Mouse (Mus musculus) ZHBTc4 (cell line): ENCODE measurements around the gene Rassf3.
A peak's percentile ranks its signal among the peaks of the same experiment; 100 is the strongest.

Experiments used
- DNase-seq: peaks from one replicate; pipeline ENCODE4 v3.0.0-alpha.2; 2011; ENCODE audit warnings: low read depth, low spot score

Gene Rassf3

DNA sequence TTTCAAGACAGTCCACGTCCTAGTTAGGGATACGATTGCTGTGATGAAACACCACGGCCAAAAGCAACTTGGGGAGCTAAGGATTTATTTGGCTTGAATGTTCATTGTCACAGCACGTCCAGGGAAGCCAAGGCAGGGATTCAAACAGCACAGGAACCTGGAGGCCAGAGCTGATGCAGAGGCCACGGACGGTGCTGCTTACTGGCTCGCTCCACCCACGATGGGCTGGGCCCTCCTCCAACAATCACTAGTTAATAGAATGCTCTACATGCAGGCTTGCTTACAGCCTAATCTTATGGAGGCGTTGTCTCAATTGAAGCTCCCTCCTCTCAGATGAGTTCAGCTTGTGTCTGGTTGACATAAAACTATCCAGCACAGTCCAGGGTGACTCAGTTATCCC is 108.4 kb downstream of the Rassf3 start:
- DNase-seq = no peak

DNA sequence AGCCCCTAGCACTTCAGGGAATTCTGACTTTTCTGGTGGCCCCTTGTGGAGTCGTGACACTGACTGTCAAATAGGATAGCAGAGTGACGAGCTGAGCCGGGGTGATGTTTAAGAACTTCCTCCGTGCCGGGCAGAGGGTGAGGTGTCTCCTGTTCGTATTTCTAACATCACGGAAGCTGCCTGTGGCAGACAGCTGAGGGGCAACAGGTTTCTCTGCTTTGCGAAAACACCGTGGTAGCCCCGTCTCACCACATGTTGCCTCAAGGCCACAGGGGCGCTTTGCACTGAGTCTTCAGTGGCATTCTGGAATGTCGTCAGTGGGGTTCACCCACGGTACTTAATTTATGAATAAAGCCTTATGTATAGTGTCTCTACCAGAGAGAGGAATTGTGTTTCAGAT is 108.9 kb downstream of the Rassf3 start:
- no peak for DNase-seq

DNA sequence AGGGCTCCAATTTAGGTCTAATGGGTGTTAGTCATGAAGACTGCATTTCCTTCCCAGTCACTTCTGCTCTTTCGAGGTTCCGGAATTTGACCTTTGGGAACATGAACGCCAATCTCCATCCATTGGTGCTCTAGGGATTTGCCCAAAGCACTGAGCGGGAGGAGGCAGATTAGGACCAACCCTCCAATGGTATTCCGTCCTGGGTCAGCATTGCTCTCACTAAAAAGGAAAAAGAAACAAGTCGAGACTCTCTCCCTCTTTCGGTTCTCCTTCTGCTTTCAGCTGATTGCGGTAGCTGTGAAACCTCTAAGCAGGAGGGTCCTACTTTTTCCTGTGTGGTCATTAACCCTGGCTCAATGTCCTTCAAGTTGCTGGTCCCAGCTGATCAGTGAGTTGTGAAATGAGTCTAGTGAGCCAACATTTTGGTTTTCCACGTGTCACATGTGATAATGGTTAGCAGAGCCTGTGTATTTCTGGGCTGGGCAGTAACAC is 110.3 kb downstream of the Rassf3 start:
- peak; percentile 62 for DNase-seq

DNA sequence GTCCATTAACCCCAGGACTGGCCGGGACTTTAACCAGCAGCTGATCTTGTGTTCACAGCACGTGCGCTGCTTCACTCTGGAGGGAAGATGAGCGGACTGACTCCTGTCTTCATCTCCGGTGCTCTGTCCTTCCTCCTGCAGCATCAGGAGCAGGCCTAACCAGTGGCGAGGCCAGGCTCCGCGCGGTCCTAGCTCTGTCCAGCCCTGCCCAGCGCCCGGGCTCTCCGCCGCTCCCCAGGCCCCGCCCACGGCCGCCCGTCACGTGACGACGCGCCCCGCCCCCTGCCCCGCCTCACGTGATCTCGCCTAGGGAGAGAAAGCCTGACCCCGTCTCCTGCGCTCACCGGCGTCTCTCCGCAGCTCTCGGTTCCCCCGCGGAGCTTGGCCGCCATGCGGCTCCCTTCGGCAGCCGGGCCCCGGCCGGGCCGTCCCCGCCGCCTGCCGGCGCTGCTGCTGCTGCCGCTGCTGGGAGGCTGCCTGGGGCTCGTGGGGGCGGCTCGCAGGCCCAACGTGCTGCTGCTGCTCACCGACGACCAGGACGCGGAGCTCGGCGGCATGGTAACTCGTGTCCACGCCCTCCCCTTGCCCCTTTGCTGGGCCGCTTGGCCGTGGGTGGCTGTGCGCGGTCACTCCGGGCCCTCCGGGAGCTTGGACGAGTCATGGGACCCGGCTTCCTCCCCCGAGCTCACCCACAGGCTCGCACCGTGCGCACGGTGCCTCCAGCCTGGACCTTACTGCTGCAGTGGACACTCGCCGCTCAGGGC is 111.2 kb downstream of the Rassf3 start, which contains the start of gene Gns:
Gns (plus strand) TSS at position 290 of the 764 bp plus-strand sequence.
- peak; percentile 84 for DNase-seq

DNA sequence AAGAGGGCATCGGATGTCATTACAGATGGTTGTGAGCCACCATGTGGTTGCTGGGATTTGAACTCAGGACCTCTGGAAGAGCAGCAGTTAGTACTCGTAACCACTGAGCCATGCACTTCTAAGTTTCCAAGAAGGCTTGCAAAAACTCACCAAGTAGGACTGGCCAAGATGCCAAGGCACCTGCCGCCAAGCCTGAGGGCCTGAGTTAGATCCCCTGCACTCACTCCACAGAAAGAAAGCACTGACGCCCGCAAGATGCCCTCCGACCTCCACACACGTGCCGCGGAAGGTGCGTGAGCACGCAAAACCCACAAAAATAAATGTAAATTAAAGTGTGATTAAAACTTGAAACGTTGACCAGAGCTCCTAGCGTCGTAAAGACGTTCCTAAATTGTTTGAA is 111.8 kb downstream of the Rassf3 start:
- DNase-seq = peak; percentile 16

DNA sequence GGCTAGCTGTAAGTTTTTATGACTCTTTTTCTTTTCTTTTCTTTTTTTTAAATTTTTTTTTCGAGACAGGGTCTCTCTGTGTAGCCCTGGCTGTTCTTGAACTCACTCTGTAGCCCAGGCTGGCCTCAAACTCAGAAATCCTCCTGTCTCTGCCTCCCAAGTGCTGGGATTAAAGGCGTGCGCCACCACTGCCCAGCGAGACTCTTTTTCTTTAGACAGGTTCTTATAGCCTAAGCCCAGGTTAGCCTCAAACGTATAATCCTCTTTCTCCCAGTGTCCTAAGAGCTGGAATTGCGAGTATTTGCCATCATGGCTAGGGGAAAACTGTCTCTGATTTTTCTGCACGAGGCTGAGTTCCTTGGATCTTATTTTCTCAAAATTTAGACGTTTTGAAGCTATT is 112.9 kb downstream of the Rassf3 start:
- DNase-seq = no peak

DNA sequence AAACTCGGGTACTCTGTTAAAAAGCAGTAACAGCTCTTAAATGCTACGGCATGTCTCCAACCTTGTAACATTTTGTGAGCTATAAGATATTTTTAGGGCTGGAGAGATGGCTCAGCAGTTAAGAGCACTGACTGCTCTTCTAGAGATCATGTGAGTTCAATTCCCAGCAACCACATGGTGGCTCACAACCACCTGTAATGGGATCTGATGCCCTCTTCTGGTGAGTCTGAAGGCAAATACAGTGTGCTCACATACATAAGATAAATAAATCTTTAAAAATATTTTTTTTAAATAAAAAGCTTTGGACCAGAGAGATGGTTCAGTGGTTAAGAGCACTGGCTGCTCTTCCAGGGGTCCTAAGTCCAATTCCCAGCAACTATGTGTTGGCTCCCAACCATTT is 115.8 kb downstream of the Rassf3 start:
- no peak for DNase-seq
